Mouse (Mus musculus) forelimb bud, embryonic 11.5 days (tissue): Measurements from ENCODE around the gene Neurog2.
A peak's percentile ranks its signal among the peaks of the same experiment; 100 is the strongest.

Source experiments
- DNase-seq: peaks from one replicate; pipeline ENCODE4 v3.0.0-alpha.2; 2012; ENCODE audit warnings: low read depth, low spot score

Neurog2 gene

DNA sequence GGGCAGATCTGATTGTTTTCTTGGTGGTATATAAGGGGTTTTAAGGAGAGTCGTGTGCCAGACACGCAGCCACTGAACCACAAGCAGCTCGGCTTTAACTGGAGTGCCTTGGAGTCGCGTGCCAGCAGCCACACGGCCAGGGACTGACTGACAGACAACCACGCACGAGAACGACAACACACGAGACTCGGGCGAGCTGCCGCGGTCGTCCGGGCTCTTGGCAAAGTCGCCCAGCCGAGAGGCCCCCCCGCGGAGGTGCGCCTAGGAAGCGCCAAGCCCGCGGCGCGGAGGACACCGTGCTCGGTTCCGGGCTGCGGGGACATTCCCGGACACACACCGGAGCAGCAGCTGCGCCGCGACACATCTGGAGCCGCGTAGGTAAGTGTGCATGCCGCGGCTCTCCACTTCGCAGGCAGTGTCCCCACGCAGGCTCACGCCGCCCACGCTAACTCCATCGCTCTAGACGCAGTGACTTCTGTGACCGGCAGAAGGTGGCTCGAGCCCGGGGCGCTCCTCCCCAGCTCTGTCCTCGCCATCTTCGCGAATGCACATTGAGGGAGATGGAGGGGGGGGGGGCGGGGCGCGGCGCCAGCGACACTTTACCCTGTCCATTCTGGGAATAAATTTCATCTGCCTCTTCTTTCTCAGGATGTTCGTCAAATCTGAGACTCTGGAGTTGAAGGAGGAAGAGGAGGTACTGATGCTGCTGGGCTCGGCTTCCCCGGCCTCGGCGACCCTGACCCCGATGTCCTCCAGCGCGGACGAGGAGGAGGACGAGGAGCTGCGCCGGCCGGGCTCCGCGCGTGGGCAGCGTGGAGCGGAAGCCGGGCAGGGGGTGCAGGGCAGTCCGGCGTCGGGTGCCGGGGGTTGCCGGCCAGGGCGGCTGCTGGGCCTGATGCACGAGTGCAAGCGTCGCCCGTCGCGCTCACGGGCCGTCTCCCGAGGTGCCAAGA, at the start of gene Neurog2:
Gene Neurog2, plus strand, starts transcription at position 56 of the 953 bp plus-strand sequence.
- no peak for DNase-seq

DNA sequence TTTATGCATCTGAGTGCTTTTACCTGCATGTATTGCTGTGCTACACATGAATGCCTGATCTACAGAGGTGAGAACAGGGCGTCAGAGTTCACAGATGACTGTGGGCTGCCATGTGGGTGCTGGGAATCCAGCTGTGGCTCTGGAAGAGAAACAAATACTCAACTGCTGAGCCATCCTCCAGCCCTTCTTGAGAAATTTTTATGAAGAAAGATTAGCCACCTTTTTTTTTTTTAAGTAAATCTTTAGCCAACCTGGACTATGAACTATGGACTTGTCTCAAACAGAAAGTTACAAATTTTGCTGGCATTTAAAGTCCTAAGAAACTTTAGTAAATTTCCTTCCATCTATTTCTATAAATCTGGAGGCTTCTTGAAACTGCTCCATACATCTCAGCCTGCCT, 35.8 kb upstream of the Neurog2 start:
- DNase-seq, result no peak

DNA sequence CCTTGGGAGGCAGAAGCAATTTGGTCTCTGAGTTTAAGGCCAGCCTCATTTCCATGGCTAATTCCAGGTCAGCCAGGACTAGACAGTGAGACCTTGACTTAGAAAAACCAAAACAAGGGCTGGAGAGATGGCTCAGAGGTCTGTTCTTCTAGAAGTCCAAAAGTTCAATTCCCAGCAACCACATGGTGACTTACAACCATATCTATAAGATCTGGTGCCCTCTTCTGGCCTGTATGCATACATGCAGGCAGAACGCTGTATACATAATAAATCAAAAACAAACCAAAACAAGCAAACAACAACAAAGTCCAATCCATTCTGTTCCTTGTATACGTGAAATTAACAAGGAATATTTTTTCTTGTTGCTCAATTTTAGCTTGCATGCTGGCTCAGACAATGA, 24.8 kb upstream of the Neurog2 start:
- DNase-seq, result no peak

DNA sequence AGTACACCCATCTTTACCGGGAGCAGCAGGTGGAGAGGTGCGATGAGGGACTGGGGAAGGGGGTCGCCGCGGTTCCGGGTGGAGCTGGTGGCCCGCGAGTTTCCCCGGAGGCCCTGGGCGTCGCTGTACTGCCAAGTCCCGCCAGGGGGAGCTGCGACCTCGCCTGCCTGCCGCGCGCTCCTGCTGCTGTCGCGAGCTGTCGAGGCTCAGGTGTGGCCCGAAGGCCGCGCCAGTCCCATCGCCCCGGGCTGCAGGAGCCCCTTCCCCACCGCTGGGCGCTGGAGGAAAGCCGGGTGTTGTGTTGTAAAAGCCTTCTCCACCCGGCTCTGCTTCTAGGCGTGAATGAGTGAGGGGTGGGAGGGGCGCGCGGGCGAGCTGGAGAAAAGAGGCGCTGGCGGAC, 7.6 kb upstream of the Neurog2 start:
- DNase-seq, result peak; percentile 66

DNA sequence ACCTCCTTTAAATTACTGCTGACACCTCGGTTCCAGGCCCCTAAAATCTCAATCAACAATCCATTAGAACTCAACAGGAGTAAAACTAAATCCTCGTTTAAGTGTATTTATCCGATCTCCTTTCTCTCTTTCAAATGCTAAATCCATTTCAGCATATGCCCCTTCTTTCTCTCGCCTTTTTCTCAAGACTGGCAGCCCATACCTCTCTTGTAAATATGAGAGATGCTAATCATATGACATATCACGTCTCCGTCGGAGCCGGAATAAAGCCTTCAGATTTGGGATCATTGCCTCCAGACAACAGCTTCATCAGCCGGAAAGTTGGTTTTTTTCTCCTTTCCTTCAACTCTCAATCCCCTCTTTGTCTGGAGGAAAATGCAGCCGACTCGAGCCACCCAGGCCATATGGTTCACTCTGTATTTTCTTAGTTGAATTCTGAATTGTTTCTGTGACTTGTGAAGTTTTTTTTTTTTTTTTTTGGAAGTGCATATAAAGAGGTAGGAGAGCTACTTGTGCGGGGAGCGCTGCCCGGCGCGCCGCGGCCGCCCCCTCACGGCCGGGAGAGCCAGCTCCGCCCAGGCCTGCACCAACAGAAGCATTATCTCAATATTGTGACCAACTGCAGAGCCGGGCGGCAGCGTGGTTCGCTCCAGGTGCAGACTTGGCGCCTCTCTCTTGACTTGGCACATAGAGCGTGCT, 7.1 kb upstream of the Neurog2 start:
- DNase-seq, result no peak

DNA sequence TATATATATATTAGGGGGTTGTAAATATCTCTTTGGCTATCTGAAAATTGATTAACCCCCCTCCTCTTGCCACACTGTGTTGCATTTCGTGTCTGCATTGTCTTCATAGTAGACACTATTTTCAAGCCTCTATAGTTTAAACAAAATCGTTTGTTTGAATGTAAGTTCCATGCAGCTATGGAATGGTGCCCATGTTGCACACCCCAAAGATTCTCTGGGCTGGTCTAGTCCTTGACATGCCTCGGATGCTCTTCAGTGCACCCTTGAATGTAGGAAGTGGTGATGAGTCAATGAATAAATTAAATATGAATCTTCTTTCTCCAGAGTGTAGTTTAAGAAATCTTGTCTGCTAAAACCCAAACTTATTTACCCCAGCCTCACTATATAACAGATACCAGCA, 6.4 kb upstream of the Neurog2 start:
- no peak for DNase-seq

DNA sequence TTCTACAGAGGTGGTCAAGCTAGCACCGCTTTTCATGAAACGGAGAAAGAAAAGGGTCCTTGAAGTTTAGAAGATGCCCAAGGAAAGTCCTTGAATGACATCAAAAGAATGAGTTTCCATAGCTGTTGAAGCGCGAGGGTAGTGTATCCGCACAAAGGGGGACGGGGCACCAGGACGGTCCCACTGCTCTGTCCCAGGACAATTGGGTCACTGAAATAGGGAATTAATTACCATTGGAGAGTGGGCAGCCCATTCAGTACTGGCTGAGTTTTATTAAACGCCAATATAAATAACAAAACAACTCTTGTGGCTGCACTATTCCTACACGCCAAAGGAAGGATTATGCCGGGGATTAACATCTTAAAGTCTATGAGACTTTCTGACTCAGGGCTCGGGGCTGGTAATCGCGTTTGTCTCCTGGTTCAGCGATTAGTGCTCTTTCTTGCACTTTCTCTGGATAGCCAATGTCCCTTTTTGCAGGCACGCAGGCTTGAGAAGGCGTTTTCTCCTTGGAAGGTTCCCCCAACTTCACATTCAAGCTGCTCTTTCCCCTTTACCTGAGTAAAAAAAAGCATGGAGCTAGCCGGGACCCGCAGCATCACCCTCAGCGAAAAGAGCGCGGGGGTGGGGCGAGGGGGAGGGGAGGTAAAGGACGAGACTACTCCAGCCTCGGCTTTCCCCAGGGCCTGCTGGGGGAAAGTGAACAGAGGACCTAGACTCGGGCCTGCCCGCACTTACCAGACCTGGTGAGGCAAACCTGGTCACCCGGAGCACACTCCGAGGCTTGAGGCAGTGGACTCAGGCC, 5.6 kb upstream of the Neurog2 start:
- DNase-seq, result no peak

DNA sequence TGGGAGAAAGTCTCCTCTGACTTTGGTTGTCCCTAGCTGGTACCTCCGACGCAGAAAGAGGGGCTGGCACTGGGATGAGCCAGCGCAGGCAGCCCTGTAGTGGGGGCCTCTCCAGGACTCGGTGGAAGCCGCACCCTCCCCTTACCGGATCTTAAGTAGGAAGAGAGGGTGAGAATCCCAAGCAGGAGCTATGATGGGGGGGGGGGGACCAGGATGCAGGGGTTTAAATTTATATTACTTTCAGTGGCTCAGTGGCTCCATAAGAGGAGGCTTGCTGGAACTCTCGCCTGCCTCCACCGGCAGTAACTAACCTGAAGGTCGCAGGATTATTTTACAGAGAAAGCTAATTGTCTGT, 5.0 kb upstream of the Neurog2 start:
- no peak for DNase-seq

DNA sequence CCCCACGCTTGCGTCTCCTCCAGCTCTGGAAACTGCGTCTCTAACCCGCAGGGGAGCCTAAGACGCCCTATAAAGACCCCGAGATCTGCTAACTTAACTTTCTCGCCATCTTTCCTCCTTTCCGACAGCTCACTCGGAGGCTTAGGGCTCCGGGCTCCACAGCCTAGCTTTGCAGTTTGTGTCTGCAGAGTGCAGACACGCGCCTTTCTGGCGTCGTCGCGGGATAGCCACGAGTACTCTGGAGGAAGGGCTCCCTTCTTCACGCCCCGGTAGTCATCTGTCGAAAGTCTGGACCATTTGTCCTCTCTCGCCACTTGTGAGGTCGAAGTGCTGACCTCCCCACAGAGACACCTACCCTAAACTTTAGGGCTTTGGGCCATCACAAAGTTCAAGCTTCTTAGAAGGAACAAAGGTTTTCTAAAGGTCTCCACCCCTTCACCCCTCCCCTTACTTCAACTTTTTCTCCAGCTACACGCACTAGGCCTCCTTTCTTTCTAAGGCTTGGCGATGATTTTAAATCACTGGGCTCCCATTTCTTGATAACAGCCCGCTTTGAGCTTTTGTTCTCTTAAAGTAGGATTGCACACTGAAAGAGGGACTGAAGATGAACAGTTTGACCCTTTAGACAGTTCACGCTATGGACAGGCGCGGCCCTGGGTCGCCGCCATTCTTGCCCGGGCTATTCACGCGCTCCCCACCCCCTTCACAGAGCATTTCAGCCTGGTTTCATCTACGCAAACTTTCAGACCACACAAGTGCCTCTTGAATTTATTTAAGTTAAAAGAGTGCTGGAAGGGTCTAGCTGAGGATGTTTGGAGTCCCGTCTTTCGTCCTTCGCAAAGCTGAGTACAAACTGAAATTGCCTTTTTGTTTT, 4.4 kb upstream of the Neurog2 start:
- DNase-seq, result no peak

DNA sequence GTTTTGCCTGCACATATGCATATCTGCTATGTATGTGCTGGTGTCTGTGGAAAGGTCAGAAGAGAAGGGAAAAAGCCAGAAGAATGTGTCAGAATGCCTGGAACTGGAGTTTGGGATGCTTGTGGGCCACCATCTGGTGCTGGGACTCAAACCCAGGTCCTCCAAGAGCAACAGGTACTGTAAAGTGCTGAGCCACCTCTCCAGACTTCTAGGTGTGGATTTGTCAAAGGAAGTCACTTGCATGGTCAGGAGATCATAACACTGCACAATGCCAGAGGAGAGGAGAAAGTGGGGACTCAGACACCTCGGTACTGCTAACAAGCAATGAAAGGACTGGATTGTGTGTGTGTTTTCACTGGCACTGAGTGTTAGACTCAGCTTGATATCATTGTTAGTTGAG, 2.7 kb upstream of the Neurog2 start:
- no peak for DNase-seq

DNA sequence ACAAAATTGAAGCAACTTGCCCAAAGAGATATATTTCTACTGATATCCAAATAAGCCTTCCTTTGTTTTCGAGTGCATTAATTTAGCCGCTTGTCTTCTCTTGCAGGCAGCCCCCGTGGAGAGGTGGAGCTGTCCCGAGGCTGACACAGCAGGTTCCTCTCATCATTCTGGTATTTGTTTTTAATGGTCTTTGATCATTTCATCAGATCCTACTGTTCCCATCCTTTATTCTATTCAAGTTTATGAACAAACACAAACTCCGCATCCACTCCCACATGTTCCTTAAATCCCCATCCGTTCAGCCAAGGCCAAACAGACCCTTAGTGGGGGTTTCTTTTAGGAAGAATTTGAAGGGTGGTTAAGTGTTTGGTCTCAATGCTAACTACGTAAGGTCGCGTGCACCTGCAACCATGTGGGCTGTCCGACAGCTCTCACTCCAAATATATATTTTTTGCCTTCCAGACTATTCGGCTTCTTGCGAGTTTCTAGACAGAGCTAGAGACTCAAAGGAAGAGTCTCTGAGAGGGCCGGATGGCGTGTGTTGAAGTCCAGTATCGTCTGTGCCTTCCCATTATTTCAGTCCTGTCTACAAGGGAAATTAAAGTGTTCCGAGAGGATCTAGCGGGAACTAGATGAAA, 2.1 kb upstream of the Neurog2 start:
- no peak for DNase-seq

DNA sequence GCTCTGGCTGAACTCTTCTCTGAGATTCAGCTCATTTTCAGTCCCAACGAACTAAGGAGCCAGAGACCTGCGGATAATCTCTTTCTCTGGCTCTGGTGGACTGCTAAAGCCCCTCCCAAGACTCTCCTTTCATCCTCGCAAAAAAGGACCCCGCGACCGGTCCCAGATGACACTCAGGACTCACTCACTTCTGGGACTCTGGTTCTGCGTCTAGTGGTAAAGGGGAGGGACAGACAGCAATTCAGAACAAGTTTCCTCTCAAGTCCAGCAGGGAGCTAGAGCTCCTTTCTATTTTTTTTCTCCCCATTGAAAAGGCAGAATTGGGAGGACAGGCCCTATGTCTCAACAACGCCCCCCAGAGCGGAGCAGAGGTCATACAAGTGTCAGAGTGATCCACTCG, 1.4 kb upstream of the Neurog2 start:
- DNase-seq, result no peak

DNA sequence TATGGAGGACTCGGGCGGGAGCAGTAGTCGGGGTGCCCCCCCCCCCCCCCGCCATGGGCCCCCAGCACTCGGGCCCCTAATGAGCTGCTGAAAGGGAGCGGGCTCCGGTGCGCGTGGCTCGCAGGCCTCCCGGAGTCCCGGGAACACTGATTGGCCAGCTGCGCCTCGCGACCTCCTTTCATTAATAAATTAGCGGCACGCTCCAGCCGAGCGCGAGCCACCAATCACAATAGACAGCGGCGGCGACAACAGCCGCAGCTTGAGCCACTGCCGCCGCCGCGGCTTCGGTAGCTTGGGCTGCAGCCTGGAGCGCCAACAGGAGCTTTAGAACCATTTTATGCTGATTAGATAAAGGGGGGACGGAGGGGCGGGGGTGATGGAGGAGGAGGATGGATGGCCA, 404 bp upstream of the Neurog2 start:
- DNase-seq, result no peak

DNA sequence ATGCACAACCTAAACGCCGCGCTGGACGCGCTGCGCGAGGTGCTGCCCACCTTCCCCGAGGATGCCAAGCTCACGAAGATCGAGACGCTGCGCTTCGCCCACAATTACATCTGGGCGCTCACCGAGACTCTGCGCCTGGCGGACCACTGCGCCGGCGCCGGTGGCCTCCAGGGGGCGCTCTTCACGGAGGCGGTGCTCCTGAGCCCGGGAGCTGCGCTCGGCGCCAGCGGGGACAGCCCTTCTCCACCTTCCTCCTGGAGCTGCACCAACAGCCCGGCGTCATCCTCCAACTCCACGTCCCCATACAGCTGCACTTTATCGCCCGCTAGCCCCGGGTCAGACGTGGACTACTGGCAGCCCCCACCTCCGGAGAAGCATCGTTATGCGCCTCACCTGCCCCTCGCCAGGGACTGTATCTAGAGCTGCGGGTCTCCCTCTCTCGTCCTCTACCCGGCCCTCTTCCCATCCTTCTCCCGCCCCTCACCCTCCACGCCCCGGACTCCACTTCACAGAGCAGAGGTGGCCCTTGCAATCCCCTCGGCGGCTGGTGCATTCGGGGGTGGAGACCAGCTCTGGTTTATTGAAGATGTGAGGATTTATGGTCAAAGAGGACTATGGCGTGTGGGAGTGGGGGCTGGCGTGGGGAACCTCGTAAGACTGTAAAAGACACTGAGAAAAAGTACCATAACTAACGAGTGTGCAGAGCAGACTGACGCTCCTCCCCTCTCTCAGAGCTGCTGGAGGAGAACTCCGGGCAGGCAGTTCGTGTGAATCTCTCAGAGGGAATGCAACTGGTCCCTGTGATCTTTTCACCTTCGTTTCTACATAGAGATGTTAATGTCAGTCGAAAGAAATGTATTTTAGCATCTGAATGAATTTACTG, 1.4 kb downstream of the Neurog2 start:
- DNase-seq, result peak; percentile 78

DNA sequence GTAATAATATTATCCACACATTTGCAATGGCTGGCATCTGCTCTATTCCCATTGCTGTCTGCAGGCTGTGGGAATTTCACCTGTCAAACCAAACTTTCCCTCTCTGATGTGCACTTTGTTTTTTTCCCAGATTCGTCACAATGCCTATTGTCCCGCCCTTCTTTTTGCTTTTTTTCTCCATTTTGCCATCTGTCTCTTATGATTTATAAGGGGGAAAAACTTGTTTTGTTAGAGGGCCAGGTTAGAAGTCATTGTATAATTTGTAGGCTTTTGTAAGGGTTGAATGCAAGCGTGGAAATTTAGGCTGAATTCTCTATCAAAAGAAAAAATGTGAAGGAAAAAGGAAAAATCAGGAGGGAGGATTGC, 2.0 kb downstream of the Neurog2 start:
- no peak for DNase-seq

DNA sequence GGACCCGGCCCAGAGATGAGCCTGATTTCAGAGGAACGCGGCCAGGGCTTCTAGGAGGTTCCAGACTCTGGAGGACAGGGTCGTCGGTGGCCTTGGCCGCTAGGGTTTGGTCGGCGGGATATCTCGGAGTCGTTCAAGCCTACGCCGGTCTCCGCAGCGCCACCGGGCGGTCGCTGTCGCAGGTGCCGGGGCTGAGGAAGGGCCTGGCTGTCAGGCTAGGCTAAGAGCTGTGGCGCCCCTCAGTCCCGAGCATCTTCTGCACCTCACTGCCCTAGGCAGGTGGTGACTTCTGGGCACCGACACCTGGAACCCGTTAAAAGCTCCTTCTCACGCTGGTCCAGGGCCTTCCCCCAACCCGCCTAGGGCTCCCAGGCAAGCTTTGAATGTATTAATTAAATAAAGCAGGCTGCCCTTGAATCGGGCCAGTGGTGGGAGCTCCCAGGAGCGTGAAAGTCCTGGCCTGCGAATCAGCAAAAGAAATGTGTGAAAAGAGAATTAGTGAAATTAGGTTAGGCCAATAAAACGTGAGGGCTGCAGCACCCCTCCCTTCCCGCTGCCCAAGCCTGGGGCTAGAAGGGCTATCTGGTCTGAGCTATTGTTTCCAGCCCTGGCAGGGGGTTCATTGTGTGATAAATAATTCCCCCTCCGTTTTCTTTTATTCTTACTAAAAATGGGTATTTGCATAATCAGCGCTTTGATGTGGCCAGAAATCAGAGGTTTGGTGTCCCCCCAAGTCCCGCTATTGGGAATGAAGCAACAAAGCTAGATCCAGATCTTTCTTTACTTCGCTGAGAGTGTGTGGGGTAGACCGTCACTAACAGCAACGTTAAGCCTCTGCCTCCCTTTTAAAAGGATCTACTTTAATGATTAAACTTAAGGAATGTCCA, 7.2 kb downstream of the Neurog2 start:
- peak; percentile 66 for DNase-seq

DNA sequence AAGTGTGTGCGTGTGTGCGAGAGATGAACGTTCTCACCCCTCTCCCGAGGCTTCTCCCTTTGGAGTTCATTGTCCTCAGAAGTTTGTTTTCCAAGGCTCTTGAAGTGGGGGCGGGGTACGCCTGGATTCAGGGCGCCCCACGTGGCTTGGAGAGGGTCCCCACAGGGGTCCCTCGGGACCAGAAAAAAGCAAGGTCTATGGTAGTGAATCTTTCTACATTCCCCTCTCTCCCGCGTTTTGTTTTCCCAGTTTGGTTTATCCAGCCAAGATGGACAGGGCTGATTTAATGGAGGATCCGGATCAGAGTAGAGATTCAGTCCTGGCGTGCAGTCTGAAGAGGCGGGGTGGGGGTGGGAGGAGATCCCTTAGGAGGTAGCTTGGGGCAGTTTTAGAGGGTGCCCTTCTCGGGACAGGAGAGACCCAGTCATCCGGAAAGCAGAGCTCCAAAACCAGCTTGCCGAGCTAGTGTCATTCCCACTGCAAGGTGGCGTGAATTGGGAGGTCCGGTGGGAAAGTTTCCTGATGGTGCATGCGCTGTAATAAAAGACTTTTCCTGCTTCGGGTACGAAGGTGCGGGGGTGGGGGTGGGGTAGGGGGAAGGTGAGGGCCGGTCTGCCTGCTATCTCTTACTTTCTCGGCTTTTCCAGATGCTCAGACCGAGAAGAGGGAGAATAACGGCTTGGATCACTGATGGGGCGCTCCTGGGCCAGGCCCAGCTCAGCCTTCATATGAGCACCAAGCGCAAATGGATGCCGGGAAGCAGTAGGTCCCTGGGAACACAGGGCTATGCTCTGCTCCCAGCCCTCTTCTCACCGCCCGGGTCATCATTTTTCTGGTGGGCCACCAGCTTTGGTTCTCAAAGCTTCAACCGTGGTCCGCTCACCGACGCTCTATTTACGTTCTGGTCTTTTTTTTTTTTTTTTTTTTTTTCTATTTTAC, 8.1 kb downstream of the Neurog2 start:
- DNase-seq, result no peak

DNA sequence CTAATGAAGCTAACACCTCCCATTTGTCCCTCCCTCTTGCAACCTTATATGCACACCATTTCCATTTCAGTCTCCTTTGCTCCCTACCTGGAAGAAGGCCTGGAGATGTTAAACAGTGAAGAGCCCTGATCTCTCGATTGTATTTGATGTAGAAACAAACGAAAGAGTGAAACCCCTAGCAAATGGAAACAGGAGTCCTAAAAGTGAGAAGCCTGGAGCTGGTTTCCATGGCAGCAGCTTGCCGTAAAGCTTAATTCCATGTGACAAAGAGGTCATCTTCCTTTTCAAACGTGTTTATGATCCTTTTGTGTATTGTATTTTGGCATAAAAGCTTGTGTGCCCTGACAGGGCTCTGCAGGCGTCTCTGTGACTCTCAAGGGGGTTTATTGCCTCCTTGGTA, 9.3 kb downstream of the Neurog2 start:
- no peak for DNase-seq
